Mouse (Mus musculus) forebrain, postnatal 0 days (tissue): ENCODE results near the gene Zfp114. TPM values are rescaled to one million over a fixed set of nuclear protein-coding genes. Genes with fewer than 3 reads are reported as not detected.

ENCODE experiments used
- ATAC-seq: fragments of 200-750 bp; cut with Nextera tagmentation; 2 replicates; pipeline ENCODE4 v1.8.0; 2017; ENCODE audit warnings: mild to moderate bottlenecking, moderate library complexity
- DNase-seq: peaks from one replicate; pipeline ENCODE4 v3.0.0-alpha.2; 2015
- H3K27ac ChIP-seq: fragments of 300-500 bp; sonication (generic); 2 replicates; pipeline ENCODE4 v1.5.1; 2014; ENCODE audit warnings: low read depth, mild to moderate bottlenecking, antibody characterized with exemption, low read length, moderate library complexity, mixed read lengths
- H3K27me3 ChIP-seq: fragments of 300-500 bp; sonication (generic); 2 replicates; pipeline ENCODE4 v1.6.1; 2014; ENCODE audit warnings: mild to moderate bottlenecking, low read length, mixed read lengths; ENCODE audit not compliant: insufficient read depth
- H3K36me3 ChIP-seq: fragments of 300-500 bp; sonication (generic); 2 replicates; pipeline ENCODE4 v1.6.1; 2014; ENCODE audit warnings: mild to moderate bottlenecking, moderate library complexity; ENCODE audit not compliant: insufficient read depth
- H3K4me1 ChIP-seq: fragments of 300-500 bp; sonication (generic); 2 replicates; pipeline ENCODE4 v1.6.1; 2014; ENCODE audit warnings: antibody characterized with exemption; ENCODE audit not compliant: insufficient read depth
- H3K4me2 ChIP-seq: fragments of 300-500 bp; sonication (generic); 2 replicates; pipeline ENCODE4 v1.6.1; 2014; ENCODE audit warnings: low read depth, mild to moderate bottlenecking, moderate library complexity
- H3K4me3 ChIP-seq: fragments of 300-500 bp; sonication (generic); 2 replicates; pipeline ENCODE4 v1.5.1; 2014; ENCODE audit warnings: low read depth, low read length, mixed read lengths
- H3K9ac ChIP-seq: fragments of 300-500 bp; sonication (generic); 2 replicates; pipeline ENCODE4 v1.6.1; 2014; ENCODE audit warnings: mild to moderate bottlenecking
- H3K9me3 ChIP-seq: fragments of 300-500 bp; sonication (generic); 2 replicates; pipeline ENCODE4 v1.6.1; 2016; ENCODE audit warnings: low read length
- CTCF ChIP-seq: sonication (generic); IDR thresholded peaks from 2 replicates; pipeline ENCODE4 v1.5.1; 2016; ENCODE audit warnings: antibody characterized with exemption, control low read depth, low read depth
- WGBS: fragments of 180-500 bp; shearing (Covaris S2); extraction: QIAGEN DNeasy Blood & Tissue Kit; methylation state at CpG from one replicate; pipeline ENCODE4 v1.1.7; 2014; 5-methylcytosine and 5-hydroxymethylcytosine counted together
- polyA plus RNA-seq: library from polyadenylated mRNA; unstranded; fragments of >200 nt; fragmentation: Nextera tagmentation; extraction: Ambion mirVana; gene quantifications from 2 replicates; pipeline ENCODE4 v1.2.1, GENCODE M21; 2015
- total RNA-seq: library from RNA; depleted of rRNA; stranded (reverse); fragments of >200 nt; gene quantifications from 2 replicates; pipeline ENCODE4 v1.2.3, GENCODE M21; 2014; rRNA removed

Zfp114 gene
- total and polyA plus RNA-seq, 2 experiments from 2014 or later: 4.3 to 8.4 TPM

DNA sequence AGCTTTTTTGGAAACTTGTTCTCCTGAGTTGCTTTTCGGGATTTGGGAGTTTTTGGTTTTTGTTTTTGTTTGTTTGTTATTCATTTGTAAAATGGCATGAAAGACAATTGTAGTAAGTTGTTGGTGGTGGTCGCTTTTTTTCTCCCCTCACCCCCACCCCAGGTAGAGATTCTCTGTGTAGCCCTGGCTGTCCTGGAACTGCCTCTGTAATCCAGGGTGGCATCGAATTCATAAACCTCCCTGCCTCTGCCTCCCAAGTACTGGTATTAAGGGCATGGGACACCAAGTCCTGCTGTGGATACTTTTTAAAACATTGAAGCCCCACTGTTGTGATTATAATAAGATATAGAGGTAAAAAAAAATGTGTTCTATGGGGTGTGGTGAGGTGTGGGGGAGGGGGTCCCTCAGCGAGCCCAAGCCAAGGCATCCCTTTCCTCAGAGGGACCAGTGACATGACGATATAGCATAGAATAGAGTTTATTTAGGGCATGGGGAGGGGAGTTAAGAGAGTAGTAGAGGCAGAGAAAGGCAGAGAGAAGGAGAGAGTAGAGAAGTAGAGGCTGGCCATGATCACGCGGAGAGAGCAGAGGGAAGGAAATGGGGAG, 33.5 kb downstream of the Zfp114 start:
- H3K9ac ChIP-seq: no peak overlapping the region
- peak overlapping the region; percentile 63 for H3K4me3 ChIP-seq
- no peak for DNase-seq
- 59% methylated on average over 7 of the region's 7 CpGs for WGBS
- H3K36me3 ChIP-seq: peaks cover 5% of the 10 kb centered on the region; the same call in 1 of the 2 replicates
- no peaks in the 10 kb centered on the region for H3K27me3 ChIP-seq
- no peak for TF ChIP-seq CTCF
- H3K4me1 ChIP-seq: peaks cover 3% of the 10 kb centered on the region; the same call in 1 of the 2 replicates
- H3K9me3 ChIP-seq: no peaks in the 10 kb centered on the region
- ATAC-seq: no peak; the same call in 1 of the 2 replicates
- no peak overlapping the region for H3K27ac ChIP-seq
- H3K4me2 ChIP-seq: peak overlapping the region; percentile 67

DNA sequence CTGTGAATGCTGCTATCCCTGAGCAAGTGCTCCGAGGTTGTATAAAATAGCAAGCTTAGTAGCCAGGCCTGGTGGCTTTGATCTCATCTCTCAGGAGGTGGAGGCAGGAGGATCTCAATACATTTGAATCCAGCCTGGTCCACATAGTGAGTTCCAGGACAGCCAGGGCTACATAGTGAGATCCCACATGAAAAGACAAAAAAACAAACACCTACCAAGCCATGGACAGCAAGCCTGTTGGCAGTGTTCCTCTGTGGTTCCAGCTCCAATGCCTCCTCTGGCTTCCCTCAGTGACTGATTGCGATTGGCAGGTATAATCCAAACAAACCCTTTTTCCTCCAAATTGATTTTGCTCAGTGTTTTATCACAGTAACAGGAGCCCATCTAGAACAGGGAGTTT, 35.4 kb downstream of the Zfp114 start:
- ATAC-seq (no peak), DNase-seq (no peak)
- no peak overlapping the region for H3K9ac ChIP-seq
- no peaks in the 10 kb centered on the region for H3K27me3 ChIP-seq
- no peak overlapping the region for H3K4me3 ChIP-seq
- TF ChIP-seq CTCF: no peak
- H3K27ac ChIP-seq: no peak overlapping the region
- H3K36me3 ChIP-seq: 0 out of 2 replicates have a peak, but pooled peaks cover 5% of the 10 kb centered on the region
- WGBS: 79% methylated on average over 2 of the region's 2 CpGs
- no peaks in the 10 kb centered on the region for H3K9me3 ChIP-seq
- H3K4me1 ChIP-seq: peaks cover 3% of the 10 kb centered on the region; the same call in 1 of the 2 replicates
- no peak overlapping the region for H3K4me2 ChIP-seq

GRCm38 (mm10) chr7:24211343-24211742, 36.5 kb downstream of the Zfp114 start, which contains the start of gene Zfp111:
TSS of gene Zfp111 (minus strand) at chr7:24211443.
- H3K36me3 ChIP-seq: no peaks in the 10 kb centered on the region
- H3K9ac ChIP-seq: no peak within 1 kb of the TSS
- 0 out of 2 replicates have a peak, but pooled peaks cover under 1% of the 10 kb centered on the region for H3K9me3 ChIP-seq
- TF ChIP-seq CTCF: no peak
- H3K4me1 ChIP-seq: peaks cover 3% of the 10 kb centered on the region; the same call in 1 of the 2 replicates
- no peak within 1 kb of the TSS for H3K27ac ChIP-seq
- no peak within 1 kb of the TSS for H3K4me3 ChIP-seq
- H3K27me3 ChIP-seq: no peaks in the 10 kb centered on the region; the same call in 1 of the 2 replicates
- no peak within 1 kb of the TSS for H3K4me2 ChIP-seq
- WGBS: 77% methylated on average over 5 of the region's 5 CpGs
- ATAC-seq (no peak), DNase-seq (no peak)

Other genes starting within 250 kb of the Zfp114 start
- not detected in 2 replicates for gene Vmn1r179, start 248.1 kb upstream of the Zfp114 start, total RNA-seq
- gene Vmn1r179, start 248.1 kb upstream of the Zfp114 start, polyA plus RNA-seq: not detected in 2 replicates
- not detected in 2 replicates for gene Vmn1r180, start 224.4 kb upstream of the Zfp114 start, total RNA-seq
- not detected in 2 replicates for gene Vmn1r180, start 224.4 kb upstream of the Zfp114 start, polyA plus RNA-seq
- gene Vmn1r181, start 200.4 kb upstream of the Zfp114 start, total RNA-seq: not detected in 2 replicates
- gene Vmn1r181, start 200.4 kb upstream of the Zfp114 start, polyA plus RNA-seq: not detected in 2 replicates
- not detected in 2 replicates for gene V1rd19, start 173.4 kb upstream of the Zfp114 start, total RNA-seq
- not detected in 2 replicates for gene V1rd19, start 173.4 kb upstream of the Zfp114 start, polyA plus RNA-seq
- gene Vmn1r183, start 121.8 kb upstream of the Zfp114 start, total RNA-seq: not detected in 2 replicates
- not detected in 2 replicates for gene Vmn1r183, start 121.8 kb upstream of the Zfp114 start, polyA plus RNA-seq
- gene Zfp180, start 93.1 kb upstream of the Zfp114 start, total RNA-seq: 38.2 and 44.0 TPM in 2 replicates
- gene Zfp180, start 93.1 kb upstream of the Zfp114 start, polyA plus RNA-seq: 19.0 and 23.9 TPM in 2 replicates
- 7.5 and 12.2 TPM in 2 replicates for gene Zfp112, start 62.7 kb upstream of the Zfp114 start, total RNA-seq
- gene Zfp112, start 62.7 kb upstream of the Zfp114 start, polyA plus RNA-seq: 3.7 and 4.7 TPM in 2 replicates
- 26.3 and 31.2 TPM in 2 replicates for gene Zfp235, start 40.9 kb upstream of the Zfp114 start, total RNA-seq
- 19.1 and 20.4 TPM in 2 replicates for gene Zfp235, start 40.9 kb upstream of the Zfp114 start, polyA plus RNA-seq
- 7.3 and 8.4 TPM in 2 replicates for gene Zfp111, start 36.4 kb downstream of the Zfp114 start, total RNA-seq
- gene Zfp111, start 36.4 kb downstream of the Zfp114 start, polyA plus RNA-seq: 1.6 and 2.4 TPM in 2 replicates
- 5.4 and 7.4 TPM in 2 replicates for gene Zfp109, start 62.5 kb downstream of the Zfp114 start, total RNA-seq
- gene Zfp109, start 62.5 kb downstream of the Zfp114 start, polyA plus RNA-seq: 1.3 and 2.6 TPM in 2 replicates
- 9.1 and 13.0 TPM in 2 replicates for gene Zfp108, start 79.7 kb downstream of the Zfp114 start, total RNA-seq
- gene Zfp108, start 79.7 kb downstream of the Zfp114 start, polyA plus RNA-seq: 1.9 and 3.1 TPM in 2 replicates
- gene Zfp93, start 95.4 kb downstream of the Zfp114 start, total RNA-seq: 9.7 and 13.2 TPM in 2 replicates
- 2.0 and 2.4 TPM in 2 replicates for gene Zfp93, start 95.4 kb downstream of the Zfp114 start, polyA plus RNA-seq
- gene Zfp61, start 126.2 kb downstream of the Zfp114 start, total RNA-seq: 32.9 and 34.8 TPM in 2 replicates
- gene Zfp61, start 126.2 kb downstream of the Zfp114 start, polyA plus RNA-seq: 24.5 and 30.8 TPM in 2 replicates
- 15.8 and 16.9 TPM in 2 replicates for gene Zfp94, start 141.6 kb downstream of the Zfp114 start, total RNA-seq
- gene Zfp94, start 141.6 kb downstream of the Zfp114 start, polyA plus RNA-seq: 19.3 and 21.2 TPM in 2 replicates
- gene Tescl, start 158.9 kb downstream of the Zfp114 start, total RNA-seq: not detected in 2 replicates
- gene Tescl, start 158.9 kb downstream of the Zfp114 start, polyA plus RNA-seq: not detected in 2 replicates
- not detected in 2 replicates for gene Lypd5, start 174.1 kb downstream of the Zfp114 start, total RNA-seq
- gene Lypd5, start 174.1 kb downstream of the Zfp114 start, polyA plus RNA-seq: not detected in 2 replicates
- gene Kcnn4, start 195.2 kb downstream of the Zfp114 start, total RNA-seq: 1.2 and 1.5 TPM in 2 replicates
- gene Kcnn4, start 195.2 kb downstream of the Zfp114 start, polyA plus RNA-seq: 0.88 and 1.1 TPM in 2 replicates
- gene Smg9, start 224.6 kb downstream of the Zfp114 start, total RNA-seq: 23.9 and 31.8 TPM in 2 replicates
- 25.2 and 28.5 TPM in 2 replicates for gene Smg9, start 224.6 kb downstream of the Zfp114 start, polyA plus RNA-seq